Comparison of ENCODE assay signal across 12 mouse cellular contexts in the genomic region with DNA sequence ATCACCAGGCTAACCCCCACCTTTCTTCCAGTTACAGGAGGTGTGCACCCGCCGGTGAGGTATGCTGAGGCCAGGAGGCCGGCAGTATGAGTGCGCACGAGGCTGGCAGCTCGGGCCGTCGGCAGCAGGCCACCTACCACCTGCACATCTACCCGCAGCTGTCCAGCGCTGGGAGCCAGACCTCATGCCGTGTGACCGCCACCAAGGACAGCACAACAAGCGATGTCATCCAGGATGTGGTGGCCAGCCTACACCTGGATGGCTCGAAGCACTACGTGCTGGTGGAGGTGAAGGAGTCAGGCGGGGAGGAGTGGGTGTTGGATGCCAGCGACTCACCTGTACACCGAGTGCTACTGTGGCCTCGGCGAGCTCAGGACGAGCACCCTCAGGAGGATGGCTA.
"Had no signal": no experiment of that assay in that cellular context is flagged by ENCODE, and none has a peak within 500 bp of the region (broad histone marks: within the 10 kb centered on the region; RNA-seq: fewer than 3 reads in every experiment).

No protein-coding gene starts in this region.

- H3K9ac ChIP-seq: liver, embryonic 15.5 days; lung, embryonic 14.5 days; midbrain, embryonic 15.5 days; neural tube, embryonic 12.5 days had no signal

- H3K27ac ChIP-seq: limb, embryonic 10.5 days; liver, embryonic 15.5 days; midbrain, embryonic 10.5 days; midbrain, embryonic 15.5 days; neural tube, embryonic 12.5 days had no signal

- DNase-seq: kidney, postnatal 14 days; lung, embryonic 14.5 days; lung, postnatal 10 days; right cerebral cortex, postnatal 4 days; spleen, adult 18-20 months; thymus, postnatal 36 days had no signal

- H3K4me1 ChIP-seq: limb, embryonic 10.5 days; midbrain, embryonic 10.5 days; midbrain, embryonic 15.5 days; neural tube, embryonic 12.5 days had no signal

- H3K4me3 ChIP-seq: limb, embryonic 10.5 days; liver, embryonic 15.5 days; midbrain, embryonic 10.5 days; midbrain, embryonic 15.5 days; neural tube, embryonic 12.5 days had no signal

- H3K4me2 ChIP-seq: liver, embryonic 11.5 days; liver, embryonic 15.5 days; lung, embryonic 14.5 days; midbrain, embryonic 15.5 days; neural tube, embryonic 12.5 days had no signal

- H3K9me3 ChIP-seq: limb, embryonic 10.5 days; liver, embryonic 15.5 days; midbrain, embryonic 10.5 days; midbrain, embryonic 15.5 days; neural tube, embryonic 12.5 days had no signal

- H3K27me3 ChIP-seq: liver, embryonic 15.5 days; midbrain, embryonic 15.5 days; neural tube, embryonic 12.5 days had no signal
